Mouse (Mus musculus) small intestine, adult 2 months (tissue): ENCODE measurements at regions not wholly inside any gene's neighbourhood (a gene's known extent, or its start where the extent isn't known, plus 50 kb on each side); places are given as distances from the start of the nearest gene placed in this dataset.

ENCODE experiments used
- H3K27ac ChIP-seq: fragments of 200-500 bp; 2 replicates; pipeline ENCODE4 v1.5.1; 2012; ENCODE audit warnings: low read depth, low read length, control low read depth, inconsistent platforms; ENCODE audit not compliant: insufficient read depth
- H3K27me3 ChIP-seq: fragments of 200-500 bp; 2 replicates; pipeline ENCODE4 v1.6.1; 2012; ENCODE audit warnings: mild to moderate bottlenecking, moderate library complexity, low read length, inconsistent platforms; ENCODE audit not compliant: control insufficient read depth, insufficient read depth
- H3K36me3 ChIP-seq: fragments of 200-500 bp; 2 replicates; pipeline ENCODE4 v1.6.1; 2012; ENCODE audit warnings: mild to moderate bottlenecking, low read length, control low read depth, inconsistent platforms; ENCODE audit not compliant: control insufficient read depth, insufficient read depth
- H3K4me1 ChIP-seq: fragments of 200-500 bp; 2 replicates; pipeline ENCODE4 v1.6.1; 2012; ENCODE audit warnings: low read length, inconsistent platforms, mixed read lengths; ENCODE audit not compliant: control insufficient read depth, insufficient read depth, insufficient read length
- H3K4me3 ChIP-seq: fragments of 200-500 bp; 2 replicates; pipeline ENCODE4 v1.5.1; 2012; ENCODE audit warnings: low read depth, mild to moderate bottlenecking, control low read depth, inconsistent platforms, low read length, moderate library complexity
- CTCF ChIP-seq: fragments of 200-500 bp; IDR thresholded peaks from 2 replicates; pipeline ENCODE4 v1.5.1; 2012; ENCODE audit warnings: low read depth, mild to moderate bottlenecking, control low read depth, inconsistent platforms, low read length, moderate library complexity, mixed read lengths; ENCODE audit not compliant: insufficient replicate concordance, insufficient read length; ENCODE audit errors: extremely low read depth
- POLR2A ChIP-seq: fragments of 200-500 bp; IDR thresholded peaks from 2 replicates; pipeline ENCODE4 v1.6.1; 2012; ENCODE audit warnings: low read depth, mild to moderate bottlenecking, control low read depth, inconsistent platforms, low read length, moderate library complexity
- WGBS: fragments of 180-500 bp; shearing (Covaris S2); methylation state at CpG from one replicate; pipeline ENCODE4 v1.1.7; 2018; 5-methylcytosine and 5-hydroxymethylcytosine counted together

GRCm38 (mm10) chr12:85543520-85543919, 55.3 kb upstream of the Jdp2 start:
- H3K27ac ChIP-seq, result no peak overlapping the region
- TF ChIP-seq POLR2A (no peak), CTCF (no peak)
- peaks cover 3% of the 10 kb centered on the region for H3K4me1 ChIP-seq
- no peaks in the 10 kb centered on the region for H3K36me3 ChIP-seq
- H3K4me3 ChIP-seq, result no peak overlapping the region
- 83% methylated on average over 9 of the region's 9 CpGs for WGBS
- H3K27me3 ChIP-seq, result no peaks in the 10 kb centered on the region

DNA sequence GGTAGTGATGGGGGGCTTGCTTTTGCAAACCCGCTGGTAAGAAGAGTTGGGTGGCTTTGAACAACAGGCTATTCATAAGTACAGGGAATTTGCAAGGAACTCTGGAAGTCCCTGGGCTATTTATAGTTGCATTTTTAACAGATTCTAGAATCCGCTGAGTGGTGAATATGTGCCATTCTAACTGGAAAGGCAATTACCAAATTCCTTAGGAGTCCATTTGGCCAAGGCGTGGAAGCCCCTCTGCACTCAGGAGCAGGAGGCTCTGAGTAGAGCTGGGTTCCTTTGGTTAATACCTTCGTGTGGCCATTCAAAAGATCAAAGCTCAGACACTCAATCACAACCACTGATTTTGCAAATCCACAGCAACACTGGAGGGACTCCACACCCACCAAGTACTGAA, 54.0 kb upstream of the Jdp2 start:
- TF ChIP-seq CTCF, result no peak
- no peak overlapping the region for H3K4me3 ChIP-seq
- WGBS, result 59% methylated on average over 4 of the region's 4 CpGs
- no peaks in the 10 kb centered on the region for H3K36me3 ChIP-seq
- H3K4me1 ChIP-seq, result peaks cover 3% of the 10 kb centered on the region
- H3K27ac ChIP-seq, result no peak overlapping the region
- H3K27me3 ChIP-seq, result no peaks in the 10 kb centered on the region

- TF ChIP-seq POLR2A (no peak), CTCF (no peak)
- no peaks in the 10 kb centered on the region for H3K36me3 ChIP-seq
- no peaks in the 10 kb centered on the region for H3K27me3 ChIP-seq
- H3K27ac ChIP-seq, result no peak overlapping the region
- H3K4me3 ChIP-seq, result no peak overlapping the region
- peaks cover 3% of the 10 kb centered on the region for H3K4me1 ChIP-seq
- WGBS, result 66% methylated on average over 10 of the region's 10 CpGs
Observed at GRCm38 (mm10) chr12:85545718-85546117, 53.1 kb upstream of the Jdp2 start.

DNA sequence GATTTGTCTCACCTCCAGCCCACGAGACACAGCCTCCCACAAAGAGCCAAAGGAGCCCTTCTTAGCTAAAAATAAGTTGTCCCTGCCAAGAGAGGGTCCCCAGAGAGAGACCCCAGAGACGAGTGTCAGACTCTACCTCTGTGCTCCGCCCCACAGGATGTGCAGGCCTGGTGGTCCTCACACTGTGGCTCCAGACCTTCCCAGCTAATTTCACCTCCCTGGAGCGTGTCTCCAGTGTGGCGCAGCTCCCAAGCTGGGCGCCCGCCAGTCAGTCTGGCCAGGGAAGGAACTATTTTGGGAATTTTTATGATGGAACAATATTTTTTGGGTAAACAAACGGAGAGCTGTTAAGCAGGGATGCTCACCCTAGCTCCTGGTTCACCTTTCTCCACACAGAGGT, 50.8 kb upstream of the Jdp2 start:
- Histone ChIP-seq H3K36me3 (no peaks in the 10 kb centered on the region), H3K27ac (no peak overlapping the region), H3K4me3 (no peak overlapping the region), H3K27me3 (no peaks in the 10 kb centered on the region), H3K4me1 (no peaks in the 10 kb centered on the region)
- WGBS, result 53% methylated on average over 8 of the region's 8 CpGs
- TF ChIP-seq POLR2A, result no peak
- no peak for TF ChIP-seq CTCF
